Mouse (Mus musculus) liver, embryonic 14.5 days (tissue): ENCODE results near the gene Nbeal2. TPM values are rescaled to one million over a fixed set of nuclear protein-coding genes. Genes with fewer than 3 reads are reported as not detected.

ENCODE experiments used
- ATAC-seq: fragments of 200-750 bp; cut with Nextera tagmentation; 2 replicates; pipeline ENCODE4 v1.8.0; 2017; ENCODE audit warnings: moderate number of reproducible peaks, mild to moderate bottlenecking, moderate library complexity; ENCODE audit not compliant: insufficient read depth
- DNase-seq, 3 experiments: peaks; one replicate each; pipeline ENCODE4 v3.0.0-alpha.2; 2012 to 2013; ENCODE audit warnings: low read depth in 3 of 3, low spot score in 3 of 3
- H3K27ac ChIP-seq: fragments of 300-500 bp; sonication (generic); 2 replicates; pipeline ENCODE4 v1.5.1; 2014; ENCODE audit warnings: moderate library complexity, mild to moderate bottlenecking, control low read depth, inconsistent platforms
- H3K27me3 ChIP-seq: fragments of 300-500 bp; sonication (generic); 2 replicates; pipeline ENCODE4 v1.6.1; 2014; ENCODE audit warnings: mild to moderate bottlenecking, low read length, moderate library complexity; ENCODE audit not compliant: control insufficient read depth, insufficient read depth
- H3K36me3 ChIP-seq: fragments of 300-500 bp; sonication (generic); replicated peaks from 2 replicates; pipeline ENCODE4 v1.6.1; 2014; ENCODE audit warnings: low read depth; ENCODE audit not compliant: control insufficient read depth, insufficient read depth
- H3K4me1 ChIP-seq, 2 experiments: fragments of 200-500 bp in 1 of 2; fragments of 300-500 bp in 1 of 2; sonication (generic) in 1 of 2; replicated peaks; 2 replicates each; pipeline ENCODE4 v1.6.1; 2012 to 2014; ENCODE audit warnings: antibody characterized with exemption in 1 of 2, inconsistent platforms in 1 of 2, low read length in 1 of 2; ENCODE audit not compliant: control insufficient read depth in 2 of 2, insufficient read depth in 2 of 2
- H3K4me2 ChIP-seq: fragments of 300-500 bp; sonication (generic); 2 replicates; pipeline ENCODE4 v1.6.1; 2014; ENCODE audit warnings: low read depth, mild to moderate bottlenecking, control low read depth, moderate library complexity
- H3K4me3 ChIP-seq, 2 experiments: fragments of 200-500 bp in 1 of 2; fragments of 300-500 bp in 1 of 2; sonication (generic) in 1 of 2; 2 replicates each; pipeline ENCODE4 v1.5.1; 2012 to 2014; ENCODE audit warnings: low read depth in 2 of 2, low read length in 2 of 2, mild to moderate bottlenecking in 2 of 2, control low read depth in 1 of 2, inconsistent platforms in 1 of 2, moderate library complexity in 1 of 2; ENCODE audit not compliant: insufficient read depth in 1 of 2
- H3K9ac ChIP-seq: fragments of 300-500 bp; sonication (generic); replicated peaks from 2 replicates; pipeline ENCODE4 v1.6.1; 2014; ENCODE audit warnings: mild to moderate bottlenecking, control low read depth, moderate library complexity
- H3K9me3 ChIP-seq: fragments of 300-500 bp; sonication (generic); 2 replicates; pipeline ENCODE4 v1.6.1; 2016; ENCODE audit warnings: low read length, mixed read lengths; ENCODE audit not compliant: control insufficient read depth
- CTCF ChIP-seq: IDR thresholded peaks from 2 replicates; pipeline ENCODE4 v1.5.1; 2016; ENCODE audit warnings: antibody characterized with exemption, low read depth, control low read depth
- EP300 ChIP-seq: IDR thresholded peaks from 2 replicates; pipeline ENCODE4 v1.6.1; 2016; ENCODE audit warnings: antibody characterized with exemption, low read depth
- WGBS: fragments of 180-500 bp; shearing (Covaris S2); extraction: QIAGEN DNeasy Blood & Tissue Kit; methylation state at CpG from one replicate; pipeline ENCODE4 v1.1.7; 2014; ENCODE audit not compliant: insufficient replicate concordance; 5-methylcytosine and 5-hydroxymethylcytosine counted together
- polyA plus RNA-seq, 2 experiments: library from polyadenylated mRNA; depleted of rRNA in 1 of 2; stranded (reverse) in 1 of 2; unstranded in 1 of 2; fragments of >200 nt; fragmentation: Nextera tagmentation in 1 of 2; extraction: Ambion mirVana in 1 of 2; gene quantifications; 2 replicates each; pipeline versions ENCODE4 v1.2.1 to v1.2.3; 2012 to 2014

The Nbeal2 gene
- polyA plus RNA-seq, 2 experiments: 1.6 to 4.3 TPM

DNA sequence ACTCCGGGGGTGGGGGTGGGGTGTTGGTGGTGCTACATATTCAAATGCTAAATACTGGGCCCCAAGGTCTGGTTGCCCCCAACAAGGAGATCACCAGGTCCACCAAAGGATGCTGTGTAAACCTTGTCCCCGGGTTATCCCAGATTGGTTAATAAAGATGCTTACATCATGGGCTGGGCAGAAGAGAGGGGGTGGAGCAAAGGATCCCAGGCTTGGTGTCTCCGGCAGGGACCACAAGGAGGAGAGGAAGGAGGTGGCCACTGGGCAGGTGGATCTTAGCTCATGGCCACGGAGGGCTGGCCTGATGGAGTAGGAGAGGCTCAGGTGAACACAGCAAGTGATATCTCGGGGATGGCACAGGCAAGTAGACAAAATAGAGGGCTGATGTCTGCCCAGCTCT, 24.9 kb upstream of the Nbeal2 start:
- peaks cover 19 to 33% of the 10 kb centered on the region in 2 experiments for H3K4me1 ChIP-seq

DNA sequence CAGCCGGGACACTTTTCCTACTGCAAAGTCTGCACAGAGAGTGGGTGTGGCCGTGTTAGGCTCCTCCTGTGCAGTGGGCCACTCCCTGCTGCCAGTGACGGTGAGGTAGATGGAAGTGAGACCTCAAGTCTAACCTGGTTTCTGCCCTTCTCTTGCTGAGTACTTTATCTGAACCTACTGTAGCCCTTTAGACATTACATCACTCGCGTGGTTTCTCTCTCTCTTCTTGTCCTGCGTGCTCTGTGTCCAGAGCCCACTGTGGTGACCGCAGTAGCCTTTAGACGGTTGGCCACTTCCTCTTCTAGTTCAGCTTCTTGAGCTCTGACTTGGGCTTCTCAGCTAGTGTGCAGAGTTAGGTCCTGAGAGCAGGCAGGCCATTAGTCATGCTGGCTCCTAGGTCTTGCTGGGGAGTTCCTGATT, 22.5 kb upstream of the Nbeal2 start:
- Histone ChIP-seq H3K9me3 (no peaks in the 10 kb centered on the region), H3K27ac (no peak overlapping the region; the same call in 1 of the 2 replicates), H3K27me3 (no peaks in the 10 kb centered on the region), H3K4me3 (no peak overlapping the region), H3K36me3 (no peaks in the 10 kb centered on the region), H3K4me2 (peak overlapping the region; percentile 11; the same call in 1 of the 2 replicates), H3K4me1 (peaks cover 19 to 26% of the 10 kb centered on the region in 2 experiments), H3K9ac (no peak overlapping the region)
- DNase-seq: peak in 1 of 3 experiments; percentile 60
- no peak for TF ChIP-seq CTCF
- TF ChIP-seq EP300: no peak
- peak; percentile 64 for ATAC-seq
- WGBS: 20% methylated on average over 8 of the region's 8 CpGs

More for the DNA sequence above, 24.9 kb upstream of the Nbeal2 start:
- Histone ChIP-seq H3K27me3 (no peaks in the 10 kb centered on the region), H3K9me3 (no peaks in the 10 kb centered on the region), H3K9ac (no peak overlapping the region), H3K27ac (no peak overlapping the region), H3K36me3 (no peaks in the 10 kb centered on the region), H3K4me3 (no peak overlapping the region), H3K4me2 (no peak overlapping the region)
- no peak for DNase-seq
- no peak for ATAC-seq
- WGBS: 66% methylated on average over 5 of the region's 5 CpGs
- no peak for TF ChIP-seq CTCF
- TF ChIP-seq EP300: no peak

DNA sequence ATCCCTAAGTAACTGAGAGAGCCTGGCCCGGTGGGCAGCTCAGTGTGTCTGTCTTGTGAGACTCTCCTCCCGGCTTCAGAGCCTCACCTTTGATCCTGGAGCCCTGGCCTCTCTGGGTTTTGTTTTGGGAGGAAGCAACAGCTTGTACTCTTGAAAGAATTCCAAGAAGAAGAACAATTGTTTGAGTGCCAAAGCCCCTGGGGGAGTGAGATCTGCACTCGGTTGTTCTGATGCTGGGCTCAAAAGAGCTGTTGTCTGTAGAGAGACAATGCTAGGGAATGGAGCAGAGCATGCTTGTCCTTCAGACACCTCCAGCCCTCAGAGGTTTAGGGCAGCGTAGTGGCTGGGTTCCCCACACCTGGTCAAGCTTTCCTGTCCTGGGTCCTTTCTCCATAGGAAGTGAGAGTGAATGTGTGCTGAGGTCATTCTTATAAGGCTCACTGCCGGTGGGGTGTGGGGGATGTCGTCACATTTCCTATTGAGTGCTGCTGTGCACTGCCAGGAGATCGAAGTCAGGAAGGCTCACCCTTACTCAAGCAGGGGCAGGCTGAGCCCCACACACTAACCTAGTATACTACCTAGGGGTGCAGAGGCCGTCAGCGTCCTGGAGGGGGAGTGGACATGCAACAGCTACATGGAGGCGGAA, 19.3 kb upstream of the Nbeal2 start:
- DNase-seq (no peak), ATAC-seq (no peak)
- H3K9me3 ChIP-seq: no peaks in the 10 kb centered on the region
- no peak overlapping the region for H3K4me2 ChIP-seq
- H3K27me3 ChIP-seq: no peaks in the 10 kb centered on the region
- peaks cover 49 to 56% of the 10 kb centered on the region in 2 experiments for H3K4me1 ChIP-seq
- H3K36me3 ChIP-seq: no peaks in the 10 kb centered on the region
- H3K9ac ChIP-seq: no peak overlapping the region
- H3K4me3 ChIP-seq: no peak overlapping the region
- TF ChIP-seq CTCF (no peak), EP300 (no peak)
- WGBS: 54% methylated on average over 10 of the region's 10 CpGs
- no peak overlapping the region for H3K27ac ChIP-seq

GRCm38 (mm10) chr9:110672462-110673106, 18.6 kb upstream of the Nbeal2 start:
- DNase-seq (no peak), ATAC-seq (no peak)
- H3K9ac ChIP-seq: no peak overlapping the region
- no peaks in the 10 kb centered on the region for H3K27me3 ChIP-seq
- H3K27ac ChIP-seq: no peak overlapping the region
- no peak for TF ChIP-seq EP300
- TF ChIP-seq CTCF: peak; percentile 93
- H3K4me3 ChIP-seq: no peak overlapping the region
- WGBS: 50% methylated on average over 7 of the region's 7 CpGs
- no peak overlapping the region for H3K4me2 ChIP-seq
- H3K9me3 ChIP-seq: no peaks in the 10 kb centered on the region
- H3K36me3 ChIP-seq: no peaks in the 10 kb centered on the region
- peaks cover 55 to 62% of the 10 kb centered on the region in 2 experiments for H3K4me1 ChIP-seq

- H3K27me3 ChIP-seq: no peaks in the 10 kb centered on the region; the same call in 1 of the 2 replicates
- no peak for DNase-seq
- WGBS: 58% methylated on average over 5 of the region's 5 CpGs
- no peak for TF ChIP-seq CTCF
- TF ChIP-seq EP300: peak; percentile 55
- ATAC-seq: peak; percentile 29
- H3K4me3 ChIP-seq: no peak overlapping the region
- no peak overlapping the region for H3K27ac ChIP-seq
- no peaks in the 10 kb centered on the region for H3K36me3 ChIP-seq
- H3K9me3 ChIP-seq: no peaks in the 10 kb centered on the region
- no peak overlapping the region for H3K9ac ChIP-seq
- peak overlapping the region; percentile 23 for H3K4me2 ChIP-seq
- peaks cover 63 to 68% of the 10 kb centered on the region in 2 experiments for H3K4me1 ChIP-seq
Measured at GRCm38 (mm10) chr9:110669785-110670184, 15.8 kb upstream of the Nbeal2 start.
